Mouse (Mus musculus): Measurements from ENCODE around the gene Tlcd1.

The Tlcd1 gene

DNA sequence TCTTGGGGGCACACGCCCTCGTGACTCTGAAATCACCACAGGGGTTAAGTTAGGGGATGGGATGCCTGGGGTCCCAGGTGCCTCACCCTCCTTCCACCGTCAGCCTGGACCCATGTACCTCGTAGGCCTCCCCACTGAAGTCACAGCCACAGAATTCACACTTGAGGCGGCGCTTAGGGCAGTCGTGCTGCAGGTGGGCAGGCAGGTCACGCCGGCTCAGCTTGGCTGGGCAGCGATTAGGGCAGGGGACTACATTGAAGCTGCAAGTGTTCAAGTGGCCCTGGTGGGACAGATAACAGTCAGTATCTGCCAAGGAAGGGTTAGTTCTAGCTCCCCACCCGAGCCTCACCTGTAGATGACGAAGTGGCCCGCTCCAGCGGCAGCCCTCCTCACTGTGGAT, 15.3 kb upstream of the Tlcd1 start:
- DNase-seq (ENCODE audit: low spot score) = no peak

DNA sequence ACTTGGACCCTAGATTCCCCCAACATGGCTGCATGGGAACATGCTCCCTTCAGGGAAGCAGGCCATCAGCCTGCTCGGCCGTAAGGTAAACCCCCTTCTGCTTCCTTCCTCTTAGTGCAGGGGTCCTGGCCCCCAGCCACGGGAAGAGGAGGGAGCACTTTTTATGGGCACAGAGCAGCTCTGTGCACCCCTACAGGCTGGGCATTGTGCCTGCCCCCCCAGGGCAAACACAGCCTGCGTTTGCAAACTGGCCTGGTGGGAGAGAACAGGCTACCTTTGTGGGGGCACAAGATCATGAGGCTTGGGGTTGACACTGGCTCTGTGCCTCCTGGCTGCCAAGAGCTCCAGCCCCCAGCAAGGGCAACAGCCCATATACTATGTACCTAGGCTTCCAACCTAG, 14.5 kb upstream of the Tlcd1 start:
- no peak for DNase-seq (ENCODE audit: low spot score)

GRCm38 (mm10) chr11:78162504-78162903, 14.0 kb upstream of the Tlcd1 start:
- no peak for DNase-seq (ENCODE audit: low spot score)

GRCm38 (mm10) chr11:78163045-78163444, 13.5 kb upstream of the Tlcd1 start:
- no peak for DNase-seq (ENCODE audit: low spot score)

GRCm38 (mm10) chr11:78163681-78164603, 12.6 kb upstream of the Tlcd1 start:
- peak; percentile 93 for DNase-seq (ENCODE audit: low spot score)

DNA sequence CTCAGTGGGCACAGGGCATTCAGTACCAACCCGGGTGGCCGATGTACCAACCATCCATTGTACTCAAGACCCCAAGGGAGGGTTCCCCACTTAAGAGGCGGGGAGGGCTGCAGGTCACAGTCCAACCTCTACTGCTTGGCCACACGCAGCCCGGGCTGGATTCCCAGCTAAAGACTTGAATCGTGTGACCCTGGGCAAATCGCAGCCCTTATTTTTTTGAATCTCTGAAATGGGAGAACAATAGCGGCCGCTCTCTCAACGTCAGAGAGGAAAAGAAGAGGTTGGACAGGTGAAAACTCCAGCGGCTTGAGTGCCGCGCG, 11.9 kb upstream of the Tlcd1 start:
- peak; percentile 51 for DNase-seq (ENCODE audit: low spot score)

DNA sequence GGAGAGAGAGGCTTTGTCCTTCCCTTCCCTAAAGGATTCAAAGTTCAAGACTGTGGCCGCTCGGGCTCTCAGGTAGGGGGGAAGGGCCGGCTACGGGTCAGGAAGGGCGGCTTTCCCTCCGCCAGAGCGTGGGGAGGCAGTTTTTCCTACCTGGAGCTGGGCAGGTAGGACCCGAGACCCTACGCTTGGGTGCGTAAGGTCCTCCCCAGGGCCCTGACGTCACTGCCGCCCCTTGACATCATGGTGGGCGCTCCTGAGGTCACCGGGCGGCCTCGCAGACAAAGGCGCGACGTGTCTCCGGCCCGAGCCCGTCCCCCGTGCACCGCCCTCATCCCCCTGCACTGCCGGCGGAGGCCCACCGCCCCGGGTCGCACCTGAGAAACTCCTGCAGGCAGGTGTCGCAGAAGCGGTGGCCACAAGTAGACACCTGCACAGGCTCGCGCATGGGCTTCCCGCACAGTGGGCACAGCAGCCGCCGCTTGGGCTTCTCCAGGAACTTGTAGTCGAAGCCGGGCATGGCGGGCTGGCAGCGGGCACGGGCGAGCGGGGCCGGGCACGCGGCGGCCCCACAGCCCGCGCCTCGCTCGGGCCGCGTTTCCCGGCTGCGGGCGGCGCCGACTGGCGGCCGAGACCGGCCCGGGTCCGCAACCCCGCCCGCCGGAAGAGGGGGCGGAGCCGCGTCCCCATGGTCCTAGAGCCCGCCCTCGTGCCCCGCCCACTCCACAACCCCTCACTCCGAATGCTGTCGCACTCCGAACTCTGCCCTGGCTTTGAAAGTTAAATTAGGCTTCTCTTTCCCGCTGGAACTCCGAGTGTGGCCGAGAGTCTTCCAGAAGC, 11.4 kb upstream of the Tlcd1 start, which contains the start of gene Traf4:
Gene Traf4 (minus strand): TSS at position 666 of the 837 bp plus-strand sequence.
- DNase-seq (ENCODE audit: low spot score) = peak; percentile 94

DNA sequence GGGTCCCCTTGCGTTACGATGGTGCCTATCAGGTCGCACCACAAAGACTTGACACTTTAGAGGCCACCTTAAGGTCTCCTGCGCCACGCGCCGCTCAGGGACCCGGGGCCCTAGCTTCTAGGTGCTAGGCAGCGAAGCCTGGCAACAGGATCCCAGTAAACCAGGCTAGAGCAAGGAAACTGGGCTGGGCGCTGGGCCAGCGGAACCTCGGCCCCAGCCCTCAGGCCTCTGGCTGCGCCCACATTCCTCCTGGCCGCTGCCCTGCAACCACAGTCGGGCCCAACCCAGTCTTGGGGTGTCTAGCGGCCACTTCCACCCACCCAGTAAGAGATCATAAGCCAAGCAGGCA, 10.8 kb upstream of the Tlcd1 start:
- no peak for DNase-seq (ENCODE audit: low spot score)

- DNase-seq (ENCODE audit: low spot score) = peak; percentile 20
Measured at GRCm38 (mm10) chr11:78166161-78166560, 10.3 kb upstream of the Tlcd1 start.

GRCm38 (mm10) chr11:78166640-78167039, 9.9 kb upstream of the Tlcd1 start:
- no peak for DNase-seq (ENCODE audit: low spot score)

GRCm38 (mm10) chr11:78167257-78167959, 9.1 kb upstream of the Tlcd1 start:
- no peak for DNase-seq (ENCODE audit: low spot score)

DNA sequence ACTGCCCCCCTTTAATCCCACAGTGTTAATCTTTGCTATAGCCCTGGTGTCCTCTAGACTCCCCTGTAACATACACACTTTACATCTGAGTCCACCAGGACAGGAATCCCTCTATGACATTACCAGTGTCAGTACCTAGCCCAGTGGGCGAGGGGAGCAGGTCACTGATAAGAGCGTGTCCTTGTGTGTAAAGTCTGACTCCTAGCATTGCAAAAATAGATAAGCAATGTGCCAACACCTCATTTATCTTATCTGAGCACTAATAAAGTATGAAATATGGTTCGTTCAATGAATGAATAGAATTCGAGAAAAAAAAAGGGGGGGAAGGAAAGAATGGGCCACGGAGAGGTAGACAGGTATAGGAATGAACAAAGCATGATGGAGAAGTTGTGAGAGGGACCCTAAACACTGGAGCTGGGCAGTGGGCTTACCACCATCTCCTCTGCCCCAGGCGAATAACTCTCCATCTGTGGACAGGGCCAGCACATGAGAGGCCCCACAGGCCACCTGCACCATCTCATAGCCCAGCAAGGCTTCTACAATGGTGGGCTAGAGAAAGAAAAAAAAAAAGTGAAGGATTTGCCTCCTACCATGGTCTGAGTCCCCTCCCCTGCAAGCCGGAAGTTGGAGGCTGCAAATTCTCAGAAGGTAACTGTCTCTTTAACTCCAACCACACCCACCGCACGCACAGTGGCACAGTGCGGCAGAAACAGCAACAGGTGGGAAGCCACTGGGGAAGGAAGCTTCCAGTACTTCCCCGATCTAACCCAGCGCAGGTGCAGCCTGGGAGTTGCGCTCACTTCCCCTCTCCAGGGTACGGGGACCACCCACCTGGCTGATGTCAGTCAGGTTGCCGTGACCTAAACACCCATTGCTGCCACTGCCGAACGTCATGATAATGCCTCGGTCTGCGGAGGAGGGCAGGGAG, 7.7 kb upstream of the Tlcd1 start:
- no peak for DNase-seq (ENCODE audit: low spot score)

DNA sequence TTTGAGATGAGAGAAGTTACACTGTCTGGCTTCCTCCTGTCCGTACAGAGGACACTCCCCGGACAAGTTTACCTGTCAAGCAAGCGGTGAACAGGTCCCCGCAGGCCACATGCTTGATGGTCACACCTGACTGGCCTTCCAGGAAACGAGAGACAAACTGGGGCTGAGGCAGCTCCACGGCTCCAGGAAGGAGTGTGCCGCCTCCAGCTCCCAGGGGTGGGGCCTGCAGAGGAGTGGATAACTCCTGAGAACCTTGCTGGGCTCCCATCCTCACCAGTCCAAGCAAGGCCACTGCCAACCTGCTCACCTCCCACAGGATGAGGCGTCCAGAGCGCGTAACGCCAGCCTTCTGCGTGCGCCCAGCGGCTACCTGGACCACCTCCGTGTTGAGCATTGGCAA, 6.2 kb upstream of the Tlcd1 start:
- no peak for DNase-seq (ENCODE audit: low spot score)

DNA sequence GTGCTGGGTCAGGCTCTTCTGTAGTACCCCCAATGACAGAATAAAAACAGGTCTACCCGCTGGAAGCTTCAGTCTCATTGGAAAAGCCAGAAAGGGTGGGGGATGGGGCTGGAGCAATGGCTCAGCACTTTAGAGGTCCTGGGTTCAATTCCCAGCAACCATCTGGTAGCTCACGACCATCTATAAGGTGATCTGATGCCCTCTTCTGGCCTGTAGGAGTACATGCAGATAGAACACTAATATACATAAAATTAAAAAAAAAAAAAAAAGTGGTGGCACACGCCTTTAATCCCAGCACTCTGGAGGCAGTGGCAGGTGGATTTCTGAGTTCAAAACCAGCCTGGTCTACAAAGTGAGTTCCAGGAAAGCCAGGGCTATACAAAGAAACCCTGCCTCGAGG, 5.2 kb upstream of the Tlcd1 start:
- DNase-seq (ENCODE audit: low spot score) = no peak

- DNase-seq (ENCODE audit: low spot score) = peak; percentile 48
Measured at GRCm38 (mm10) chr11:78172034-78172747, 4.3 kb upstream of the Tlcd1 start.

DNA sequence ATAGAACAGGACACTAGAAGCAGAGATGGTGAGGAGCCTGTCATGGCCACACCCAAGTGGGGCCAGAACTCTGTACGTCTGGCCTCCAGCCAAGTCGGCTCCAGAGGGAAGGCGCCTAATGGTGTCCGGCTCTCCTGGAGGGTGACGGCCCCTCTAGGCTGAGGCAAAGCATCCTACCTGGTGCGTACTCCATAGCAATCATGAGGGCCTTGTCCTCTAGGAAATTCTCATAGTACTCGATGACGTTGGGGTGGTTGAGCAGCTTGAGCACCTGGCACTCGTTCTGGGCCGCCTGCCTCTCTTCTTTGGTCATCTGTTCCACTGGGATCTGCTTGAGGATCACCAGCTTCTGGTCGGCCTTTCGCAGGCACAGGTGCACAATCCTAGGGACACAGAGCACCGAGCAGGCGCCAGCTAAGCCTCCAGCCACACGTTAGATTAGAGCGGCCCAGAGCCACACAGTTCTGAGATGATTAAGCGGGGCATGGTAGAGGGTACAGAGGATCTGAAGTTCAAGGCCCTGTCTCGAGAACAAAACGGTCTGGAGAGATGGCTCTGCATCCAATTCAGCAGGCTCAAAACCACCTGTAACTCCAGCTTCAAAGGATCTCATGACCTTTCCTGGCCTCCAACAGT, 3.6 kb upstream of the Tlcd1 start:
- DNase-seq (ENCODE audit: low spot score) = no peak

DNA sequence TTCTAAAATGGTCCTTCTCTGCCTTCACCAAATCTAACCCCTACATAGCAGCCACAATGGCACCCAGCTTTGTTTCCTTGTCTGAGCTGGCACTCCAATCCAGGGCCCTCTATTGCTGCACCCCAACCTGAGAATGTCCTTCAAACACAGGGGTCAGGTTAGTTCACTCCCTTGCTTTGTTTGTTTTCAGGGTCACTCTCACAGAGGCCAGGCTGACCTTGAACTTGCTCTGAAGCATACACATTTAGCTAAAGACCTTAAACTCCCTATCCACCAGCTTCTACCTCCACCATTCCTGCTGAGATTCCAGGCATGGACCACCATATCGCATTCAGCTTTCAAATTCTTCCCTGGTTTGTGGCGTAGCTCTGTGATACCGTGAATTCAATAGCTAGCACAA, 2.0 kb upstream of the Tlcd1 start:
- no peak for DNase-seq (ENCODE audit: low spot score)

DNA sequence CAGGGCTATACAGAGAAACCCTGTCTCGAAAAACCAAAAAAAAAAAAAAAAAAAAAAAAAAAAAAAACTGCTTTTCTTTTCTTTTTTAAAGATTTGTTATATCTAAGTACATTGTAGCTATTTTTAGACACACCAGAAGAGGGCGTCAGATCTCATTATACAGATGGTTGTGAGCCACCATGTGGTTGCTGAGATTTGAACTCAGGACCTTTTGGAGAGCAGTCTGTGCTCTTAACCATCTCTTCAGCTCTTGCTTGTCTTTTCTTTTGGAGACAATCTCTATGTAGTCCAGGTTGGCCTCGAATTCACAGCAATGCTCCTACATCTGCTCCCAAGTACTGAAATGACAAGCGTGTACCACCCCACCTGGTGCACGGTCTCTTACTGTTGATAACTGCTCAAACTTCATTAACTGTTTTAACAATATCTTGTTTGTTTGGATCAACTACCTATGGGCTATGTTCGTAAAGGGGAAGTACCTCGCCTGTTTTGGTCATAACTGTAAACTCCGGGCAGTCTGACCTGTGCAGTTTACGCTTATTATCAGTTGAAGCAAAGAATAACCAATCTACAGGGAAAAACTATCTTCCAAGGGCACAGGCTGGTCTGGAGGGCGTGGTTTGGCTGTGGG, 625 bp upstream of the Tlcd1 start:
- DNase-seq (ENCODE audit: low spot score) = no peak

DNA sequence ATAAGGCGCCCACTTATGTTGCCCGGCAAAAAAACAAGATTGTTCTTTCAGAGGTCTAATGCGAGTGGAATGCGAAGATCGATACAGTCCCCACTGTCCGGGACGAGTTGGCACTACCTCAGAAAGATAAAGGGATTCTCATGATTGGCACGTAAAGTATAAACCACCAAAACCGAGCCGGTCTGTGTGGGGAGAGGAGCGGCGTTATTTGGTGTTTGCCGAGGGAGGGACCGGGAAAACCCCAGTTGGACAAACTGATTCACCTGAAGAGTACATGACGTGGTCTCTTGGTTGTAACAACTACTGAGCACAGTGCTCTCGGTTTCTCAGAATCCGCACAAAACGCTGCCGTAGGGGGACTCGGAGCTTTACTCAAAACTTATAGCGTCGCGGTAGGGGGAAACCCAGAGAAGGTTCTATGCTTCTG, 407 bp downstream of the Tlcd1 start:
- DNase-seq (ENCODE audit: low spot score) = no peak

GRCm38 (mm10) chr11:78177437-78177836, 926 bp downstream of the Tlcd1 start:
- DNase-seq (ENCODE audit: low spot score) = peak; percentile 66
